Mouse (Mus musculus): ENCODE measurements around the gene Npnt. TPM values are rescaled to one million over a fixed set of nuclear protein-coding genes. Genes with fewer than 3 reads are reported as not detected.

Gene Npnt
- polyA plus RNA-seq, 1 experiment from 2014 or later = 9.0 TPM

GRCm38 (mm10) chr3:132856651-132857050 is 93.4 kb downstream of the Npnt start:
- Histone ChIP-seq H3K4me1 (peaks cover 17% of the 10 kb centered on the region), H3K36me3 (no peaks in the 10 kb centered on the region), H3K27me3 (ENCODE audit: low read depth, poor library complexity, severe bottlenecking) (no peaks in the 10 kb centered on the region), H3K9me3 (replicated peaks) (no peaks in the 10 kb centered on the region), H3K4me3 (no peak overlapping the region), H3K27ac (replicated peaks) (no peak overlapping the region)
- DNase-seq (ENCODE audit: low spot score) = no peak
- WGBS = 68% methylated on average over 6 of the region's 6 CpGs

GRCm38 (mm10) chr3:132855458-132856212 is 94.5 kb downstream of the Npnt start:
- Histone ChIP-seq H3K36me3 (no peaks in the 10 kb centered on the region), H3K4me3 (no peak overlapping the region), H3K4me1 (peaks cover 20% of the 10 kb centered on the region), H3K27ac (replicated peaks) (no peak overlapping the region), H3K9me3 (replicated peaks) (no peaks in the 10 kb centered on the region), H3K27me3 (ENCODE audit: low read depth, poor library complexity, severe bottlenecking) (no peaks in the 10 kb centered on the region)
- 70% methylated on average over 9 of the region's 9 CpGs for WGBS
- DNase-seq (ENCODE audit: low spot score) = no peak

- peaks cover 20% of the 10 kb centered on the region for H3K4me1 ChIP-seq
- no peak for DNase-seq (ENCODE audit: low spot score)
- WGBS = 84% methylated on average over 9 of the region's 9 CpGs
- H3K9me3 ChIP-seq (replicated peaks) = no peaks in the 10 kb centered on the region
- H3K36me3 ChIP-seq = no peaks in the 10 kb centered on the region
- no peaks in the 10 kb centered on the region for H3K27me3 ChIP-seq (ENCODE audit: low read depth, poor library complexity, severe bottlenecking)
- no peak overlapping the region for H3K4me3 ChIP-seq
- no peak overlapping the region for H3K27ac ChIP-seq (replicated peaks)
These were observed 95.8 kb downstream of the Npnt start for GRCm38 (mm10) chr3:132854271-132854670.

GRCm38 (mm10) chr3:132851841-132852728 is 98.0 kb downstream of the Npnt start:
- no peak overlapping the region for H3K27ac ChIP-seq (replicated peaks)
- peaks cover 13% of the 10 kb centered on the region; the same call in 1 of the 2 replicates for H3K4me1 ChIP-seq
- H3K9me3 ChIP-seq (replicated peaks) = no peaks in the 10 kb centered on the region
- no peak for DNase-seq (ENCODE audit: low spot score)
- H3K4me3 ChIP-seq = no peak overlapping the region
- H3K27me3 ChIP-seq (ENCODE audit: low read depth, poor library complexity, severe bottlenecking) = no peaks in the 10 kb centered on the region
- H3K36me3 ChIP-seq = no peaks in the 10 kb centered on the region
- whole genome bisulfite sequencing = 74% methylated on average over 28 of the region's 28 CpGs

- DNase-seq (ENCODE audit: low spot score) = no peak
- Histone ChIP-seq H3K4me3 (no peak overlapping the region), H3K36me3 (no peaks in the 10 kb centered on the region), H3K9me3 (replicated peaks) (no peaks in the 10 kb centered on the region), H3K27me3 (ENCODE audit: low read depth, poor library complexity, severe bottlenecking) (no peaks in the 10 kb centered on the region), H3K27ac (replicated peaks) (no peak overlapping the region), H3K4me1 (peaks cover 13% of the 10 kb centered on the region; the same call in 1 of the 2 replicates)
- 64% methylated on average over 1 of the region's 1 CpGs for WGBS
These were observed 98.7 kb downstream of the Npnt start for GRCm38 (mm10) chr3:132851417-132851816.

GRCm38 (mm10) chr3:132850431-132850830 is 99.7 kb downstream of the Npnt start:
- Histone ChIP-seq H3K4me1 (peaks cover 7% of the 10 kb centered on the region; the same call in 1 of the 2 replicates), H3K9me3 (replicated peaks) (no peaks in the 10 kb centered on the region), H3K27me3 (ENCODE audit: low read depth, poor library complexity, severe bottlenecking) (no peaks in the 10 kb centered on the region), H3K36me3 (no peaks in the 10 kb centered on the region), H3K27ac (replicated peaks) (no peak overlapping the region), H3K4me3 (no peak overlapping the region)
- WGBS = 92% methylated on average over 2 of the region's 2 CpGs
- DNase-seq (ENCODE audit: low spot score) = no peak

- no peak for DNase-seq (ENCODE audit: low spot score)
- Histone ChIP-seq H3K27ac (replicated peaks) (no peak overlapping the region), H3K4me3 (no peak overlapping the region), H3K27me3 (ENCODE audit: low read depth, poor library complexity, severe bottlenecking) (no peaks in the 10 kb centered on the region), H3K4me1 (peaks cover 7% of the 10 kb centered on the region; the same call in 1 of the 2 replicates), H3K9me3 (replicated peaks) (no peaks in the 10 kb centered on the region), H3K36me3 (no peaks in the 10 kb centered on the region)
- WGBS = 82% methylated on average over 7 of the region's 7 CpGs
These were observed 100.4 kb downstream of the Npnt start for GRCm38 (mm10) chr3:132849669-132850068.

- Histone ChIP-seq H3K36me3 (peaks cover 31% of the 10 kb centered on the region), H3K27me3 (ENCODE audit: low read depth, poor library complexity, severe bottlenecking) (no peaks in the 10 kb centered on the region), H3K27ac (replicated peaks) (no peak overlapping the region), H3K9me3 (replicated peaks) (no peaks in the 10 kb centered on the region), H3K4me1 (no peaks in the 10 kb centered on the region), H3K4me3 (no peak overlapping the region)
- DNase-seq (ENCODE audit: low spot score) = no peak
- 96% methylated on average over 6 of the region's 6 CpGs for WGBS
These were observed 107.4 kb downstream of the Npnt start for GRCm38 (mm10) chr3:132842676-132843075.

GRCm38 (mm10) chr3:132839516-132839915 is 110.6 kb downstream of the Npnt start:
- no peak for DNase-seq (ENCODE audit: low spot score)
- H3K4me1 ChIP-seq = no peaks in the 10 kb centered on the region
- H3K9me3 ChIP-seq (replicated peaks) = no peaks in the 10 kb centered on the region
- H3K27ac ChIP-seq (replicated peaks) = no peak overlapping the region
- H3K4me3 ChIP-seq = no peak overlapping the region
- H3K36me3 ChIP-seq = peaks cover 36% of the 10 kb centered on the region
- WGBS = 84% methylated on average over 8 of the region's 8 CpGs
- no peaks in the 10 kb centered on the region for H3K27me3 ChIP-seq (ENCODE audit: low read depth, poor library complexity, severe bottlenecking)

- no peak for DNase-seq (ENCODE audit: low spot score)
- Histone ChIP-seq H3K9me3 (replicated peaks) (no peaks in the 10 kb centered on the region), H3K4me3 (no peak overlapping the region), H3K4me1 (no peaks in the 10 kb centered on the region), H3K27ac (replicated peaks) (no peak overlapping the region), H3K36me3 (peaks cover 39% of the 10 kb centered on the region), H3K27me3 (ENCODE audit: low read depth, poor library complexity, severe bottlenecking) (no peaks in the 10 kb centered on the region)
- 93% methylated on average over 15 of the region's 15 CpGs for WGBS
These were observed 111.3 kb downstream of the Npnt start for GRCm38 (mm10) chr3:132838656-132839417.

GRCm38 (mm10) chr3:132837134-132837533 is 113.0 kb downstream of the Npnt start:
- no peak overlapping the region for H3K4me3 ChIP-seq
- H3K9me3 ChIP-seq (replicated peaks) = no peaks in the 10 kb centered on the region
- 89% methylated on average over 4 of the region's 4 CpGs for WGBS
- H3K36me3 ChIP-seq = peaks cover 37% of the 10 kb centered on the region
- H3K27ac ChIP-seq (replicated peaks) = no peak overlapping the region
- H3K27me3 ChIP-seq (ENCODE audit: low read depth, poor library complexity, severe bottlenecking) = no peaks in the 10 kb centered on the region
- no peak for DNase-seq (ENCODE audit: low spot score)
- no peaks in the 10 kb centered on the region for H3K4me1 ChIP-seq

GRCm38 (mm10) chr3:132835118-132835794 is 114.8 kb downstream of the Npnt start:
- 79% methylated on average over 6 of the region's 6 CpGs for WGBS
- Histone ChIP-seq H3K9me3 (replicated peaks) (no peaks in the 10 kb centered on the region), H3K27me3 (ENCODE audit: low read depth, poor library complexity, severe bottlenecking) (no peaks in the 10 kb centered on the region), H3K36me3 (peaks cover 30% of the 10 kb centered on the region), H3K4me1 (no peaks in the 10 kb centered on the region), H3K27ac (replicated peaks) (no peak overlapping the region), H3K4me3 (no peak overlapping the region)
- no peak for DNase-seq (ENCODE audit: low spot score)
